Comparison of ENCODE assay signal across 8 mouse cellular contexts in genomic region chr17:34591029-34591993, GRCm38 (mm10). TPM values are rescaled to one million over a fixed set of nuclear protein-coding genes. Genes with fewer than 3 reads are reported as not detected.
A peak's percentile ranks its signal among the peaks of the same experiment; 100 is the strongest.
DNase-seq lines count a peak whose midpoint lies in the region; ATAC-seq lines count a peak whose summit lies in the region.

TSS of gene Pbx2 (plus strand) at chr17:34591266.

- no peaks in the 10 kb centered on the region for H3K9me3 ChIP-seq in forebrain, embryonic 15.5 days

- H3K27ac ChIP-seq in forebrain, embryonic 15.5 days (replicated peaks) = peak within 1 kb of the TSS; percentile 97

- H3K4me3 ChIP-seq in forebrain, embryonic 15.5 days = peak within 1 kb of the TSS; percentile 81

- H3K9ac ChIP-seq in forebrain, embryonic 15.5 days (replicated peaks) = peak within 1 kb of the TSS; percentile 96

- WGBS in forebrain, embryonic 15.5 days = 1% methylated on average over 21 of the region's 21 CpGs

- peak within 1 kb of the TSS; percentile 86 for H3K4me2 ChIP-seq in forebrain, embryonic 15.5 days (replicated peaks)

- peak; percentile 52 for DNase-seq in cerebellum, adult 11 months
- DNase-seq in adrenal gland, adult 8-10 months = no peak
- peak in 1 of 2 experiments; percentile 61 for DNase-seq in left cerebral cortex, postnatal 10 days (ENCODE audit: extremely low spot score in 1 of 2, low spot score in 2 of 2)
- DNase-seq in thymus, postnatal 36 days = peak; percentile 56 to 63

- H3K27me3 ChIP-seq in forebrain, embryonic 15.5 days = no peaks in the 10 kb centered on the region

- H3K36me3 ChIP-seq in forebrain, embryonic 15.5 days = peaks cover 12% of the 10 kb centered on the region

- intact Hi-C loops in left cerebral cortex, postnatal 10 days (cut with DNase I) = no loop called here

- ATAC-seq in cerebellum, adult (ENCODE audit: insufficient number of reproducible peaks, low FRiP score, low TSS enrichment) = no peak
- ATAC-seq in forebrain, embryonic 15.5 days (replicated peaks) = 0 out of 2 replicates have a peak, but pooled peaks have one; percentile 0
- ATAC-seq in hematopoietic stem cell, adult 5-6 weeks (replicated peaks in 1 of 2; ENCODE audit: insufficient read depth in 1 of 2, low FRiP score in 2 of 2, low TSS enrichment in 1 of 2, low read depth in 1 of 2, poor library complexity in 2 of 2, severe bottlenecking in 2 of 2) = no peak
- no peak for ATAC-seq in megakaryocyte-erythroid progenitor cell, adult 5-6 weeks (replicated peaks; ENCODE audit: low FRiP score, low TSS enrichment, poor library complexity, severe bottlenecking)

- peaks cover 59% of the 10 kb centered on the region for H3K4me1 ChIP-seq in forebrain, embryonic 15.5 days

RNA-seq across cellular contexts. Expression of gene Pbx2, which starts in this region (rescaled TPM):
- total RNA-seq in adrenal gland, adult 8-10 months (2022) = 10 to 100 TPM; 30.8 to 55.5 (median 44.0) TPM
- polyA plus RNA-seq in forebrain, embryonic 15.5 days (2015; fragmentation: Nextera tagmentation; extraction: Ambion mirVana) = 6.8 and 7.5 TPM in 2 replicates
- 33.1 and 51.5 TPM in 2 replicates for total RNA-seq in hematopoietic stem cell, adult 5-6 weeks (2017)
- 10 to 100 TPM; 40.3 to 40.9 TPM for total RNA-seq in left cerebral cortex, postnatal 10 days (2021)
- 31.1 and 31.3 TPM in 2 replicates for total RNA-seq in megakaryocyte-erythroid progenitor cell, adult 5-6 weeks (2014; fragmentation: Nextera tagmentation)
- 23.2 and 31.1 TPM in 2 replicates for total RNA-seq in megakaryocyte-erythroid progenitor cell, adult 5-6 weeks (2017)
